Comparison of ENCODE assay signal across 39 mouse cellular contexts in genomic region chr17:36781533-36781932, GRCm38 (mm10). TPM values are rescaled to one million over a fixed set of nuclear protein-coding genes. Genes with fewer than 3 reads are reported as not detected.
"Had no signal": no experiment of that assay in that cellular context is flagged by ENCODE, and none has a peak within 500 bp of the region (broad histone marks: within the 10 kb centered on the region; RNA-seq: fewer than 3 reads in every experiment).

No protein-coding gene starts in this region.

- H3K4me2 ChIP-seq: heart, embryonic 12.5 days; hindbrain, embryonic 12.5 days; hindbrain, embryonic 14.5 days; intestine, embryonic 15.5 days; limb, embryonic 12.5 days; liver, embryonic 11.5 days; liver, embryonic 13.5 days had no signal

- DNase-seq: gastrocnemius, adult 2 months; gastrocnemius, postnatal 10 days; gastrocnemius, postnatal 25 days; heart, postnatal 10 days; heart, postnatal 4 days; kidney, adult 18-20 months; kidney, adult 8-10 months; kidney, postnatal 10 days; kidney, postnatal 25 days; kidney, postnatal 4 days; liver; liver, embryonic 13.5 days had no signal

- H3K27me3 ChIP-seq: heart, embryonic 12.5 days; hindbrain, embryonic 12.5 days; intestine, embryonic 15.5 days; limb, embryonic 12.5 days; liver, embryonic 13.5 days had no signal

- H3K9ac ChIP-seq: heart, embryonic 12.5 days; hindbrain, embryonic 12.5 days; hindbrain, embryonic 14.5 days; intestine, embryonic 15.5 days; limb, embryonic 12.5 days; liver, embryonic 13.5 days had no signal

- ATAC-seq: hindbrain, embryonic 16.5 days; inflammation-experienced regulatory T-cells, adult 6 months; intestine, embryonic 15.5 days; intestine, postnatal 0 days had no signal

- H3K4me3 ChIP-seq: gastrocnemius, adult 2 months; heart, embryonic 10.5 days; heart, embryonic 12.5 days; hindbrain, embryonic 10.5 days; hindbrain, embryonic 12.5 days; intestine, embryonic 15.5 days; layer of hippocampus, adult 2 months; left cerebral cortex, adult 2 months; limb, embryonic 10.5 days; limb, embryonic 12.5 days; liver, embryonic 13.5 days had no signal

- H3K27ac ChIP-seq: gastrocnemius, adult 2 months; heart, embryonic 10.5 days; hindbrain, embryonic 10.5 days; hindbrain, embryonic 12.5 days; hindbrain, embryonic 14.5 days; intestine, embryonic 15.5 days; layer of hippocampus, adult 2 months; left cerebral cortex, adult 2 months; limb, embryonic 10.5 days; limb, embryonic 12.5 days; liver, embryonic 13.5 days had no signal

- H3K9me3 ChIP-seq: heart, embryonic 10.5 days; heart, embryonic 12.5 days; hindbrain, embryonic 10.5 days; hindbrain, embryonic 12.5 days; intestine, embryonic 15.5 days; limb, embryonic 10.5 days; limb, embryonic 12.5 days; liver, embryonic 13.5 days had no signal

- H3K4me1 ChIP-seq: heart, embryonic 10.5 days; heart, embryonic 12.5 days; hindbrain, embryonic 10.5 days; hindbrain, embryonic 12.5 days; intestine, embryonic 15.5 days; limb, embryonic 10.5 days; limb, embryonic 12.5 days; liver, embryonic 13.5 days had no signal

- H3K36me3 ChIP-seq: heart, embryonic 10.5 days; heart, embryonic 12.5 days; hindbrain, embryonic 10.5 days; hindbrain, embryonic 12.5 days; intestine, embryonic 15.5 days; limb, embryonic 10.5 days; limb, embryonic 12.5 days; liver, embryonic 13.5 days had no signal

RNA-seq across cellular contexts. Expression of gene H2-M10.5, which starts 8.8 kb away (rescaled TPM):
- total RNA-seq: gastrocnemius, adult 2 months; gastrocnemius, postnatal 10 days; gastrocnemius, postnatal 25 days; gastrocnemius, postnatal 4 days; granulocyte monocyte progenitor cell, adult 5-6 weeks; heart, adult 18-20 months; heart, postnatal 10 days; heart, postnatal 25 days; heart, postnatal 4 days; layer of hippocampus, adult 2 months; layer of hippocampus, postnatal 10 days; layer of hippocampus, postnatal 25 days; left cerebral cortex, adult 2 months; left cerebral cortex, postnatal 14 days; left cerebral cortex, postnatal 36 days had no signal
- polyA plus RNA-seq: frontal cortex, adult 2 months; heart, embryonic 10.5 days; heart, embryonic 12.5 days; heart, embryonic 14.5 days; hindbrain, embryonic 10.5 days; hindbrain, embryonic 12.5 days; hindbrain, embryonic 14.5 days; hindbrain, embryonic 16.5 days; inflammation-experienced regulatory T-cells, adult 6 months; intestine, embryonic 15.5 days; intestine, postnatal 0 days; kidney, embryonic 14.5 days; kidney, embryonic 16.5 days; limb, embryonic 10.5 days; limb, embryonic 12.5 days; limb, embryonic 14.5 days; liver, embryonic 11.5 days; liver, embryonic 13.5 days had no signal

RNA-seq across cellular contexts. Expression of gene H2-M10.6, which starts 30.4 kb away (rescaled TPM):
- total RNA-seq: gastrocnemius, adult 2 months; gastrocnemius, postnatal 10 days; gastrocnemius, postnatal 25 days; gastrocnemius, postnatal 4 days; granulocyte monocyte progenitor cell, adult 5-6 weeks; heart, adult 18-20 months; heart, postnatal 10 days; heart, postnatal 25 days; heart, postnatal 4 days; layer of hippocampus, adult 2 months; layer of hippocampus, postnatal 10 days; layer of hippocampus, postnatal 25 days; left cerebral cortex, adult 2 months; left cerebral cortex, postnatal 14 days; left cerebral cortex, postnatal 36 days had no signal
- polyA plus RNA-seq: frontal cortex, adult 2 months; heart, embryonic 10.5 days; heart, embryonic 12.5 days; heart, embryonic 14.5 days; hindbrain, embryonic 10.5 days; hindbrain, embryonic 12.5 days; hindbrain, embryonic 14.5 days; hindbrain, embryonic 16.5 days; inflammation-experienced regulatory T-cells, adult 6 months; intestine, embryonic 15.5 days; intestine, postnatal 0 days; kidney, embryonic 14.5 days; kidney, embryonic 16.5 days; limb, embryonic 10.5 days; limb, embryonic 12.5 days; limb, embryonic 14.5 days; liver, embryonic 11.5 days; liver, embryonic 13.5 days had no signal
